ENCODE assay signal across 8 mouse cellular contexts in genomic region chr11:69366855-69367615, GRCm38 (mm10). TPM values are rescaled to one million over a fixed set of nuclear protein-coding genes. Genes with fewer than 3 reads are reported as not detected.
A peak's percentile ranks its signal among the peaks of the same experiment; 100 is the strongest.
DNase-seq lines count a peak whose midpoint lies in the region; ATAC-seq lines count a peak whose summit lies in the region.

No protein-coding gene starts in this region.

- no peak for ATAC-seq in kidney, embryonic 16.5 days (ENCODE audit: low FRiP score, low TSS enrichment)
- ATAC-seq in midbrain, embryonic 11.5 days (ENCODE audit: low FRiP score): no peak

- DNase-seq in cerebellum, postnatal 10 days: peak; percentile 39 to 55
- no peak for DNase-seq in cerebellum, adult 11-12 months
- peak; percentile 20 to 21 for DNase-seq in urinary bladder, postnatal 36 days (ENCODE audit: low spot score in 2 of 2)
- no peak for DNase-seq in urinary bladder, postnatal 10 days (ENCODE audit: low spot score)
- no peak for DNase-seq in heart, embryonic 10.5 days (ENCODE audit: low spot score)
- peak; percentile 96 for DNase-seq in midbrain, embryonic 11.5 days (ENCODE audit: low spot score, missing footprints)
- DNase-seq in thymus, postnatal 14 days: peak; percentile 56

- peaks cover 57% of the 10 kb centered on the region for H3K4me1 ChIP-seq in heart, embryonic 10.5 days
- H3K4me1 ChIP-seq in kidney, embryonic 16.5 days (ENCODE audit: insufficient read depth, low read length): peaks cover 59% of the 10 kb centered on the region
- H3K4me1 ChIP-seq in midbrain, embryonic 11.5 days (ENCODE audit: control insufficient read depth, insufficient read depth, low read length): peaks cover 50% of the 10 kb centered on the region

- H3K36me3 ChIP-seq in heart, embryonic 10.5 days: peaks cover 18% of the 10 kb centered on the region
- H3K36me3 ChIP-seq in kidney, embryonic 16.5 days (ENCODE audit: insufficient read depth, low read length): peaks cover 15% of the 10 kb centered on the region
- no peaks in the 10 kb centered on the region; the same call in 1 of the 2 replicates for H3K36me3 ChIP-seq in midbrain, embryonic 11.5 days (ENCODE audit: control insufficient read depth, insufficient read depth, low read length)

- H3K9ac ChIP-seq in kidney, embryonic 16.5 days (replicated peaks; ENCODE audit: low read length): peak overlapping the region; percentile 100
- peak overlapping the region; percentile 99 for H3K9ac ChIP-seq in midbrain, embryonic 11.5 days (ENCODE audit: low read length)

- WGBS in heart, embryonic 10.5 days: under 1% methylated on average over 22 of the region's 22 CpGs
- 0% methylated on average over 22 of the region's 22 CpGs for WGBS in kidney, embryonic 16.5 days
- under 1% methylated on average over 22 of the region's 22 CpGs for WGBS in midbrain, embryonic 11.5 days

- no peaks in the 10 kb centered on the region for H3K27me3 ChIP-seq in heart, embryonic 10.5 days (ENCODE audit: insufficient read depth, poor library complexity, severe bottlenecking)
- no peaks in the 10 kb centered on the region for H3K27me3 ChIP-seq in kidney, embryonic 16.5 days (ENCODE audit: insufficient read depth, low read length)
- H3K27me3 ChIP-seq in midbrain, embryonic 11.5 days (ENCODE audit: control insufficient read depth, insufficient read depth, low read length): no peaks in the 10 kb centered on the region

- no peaks in the 10 kb centered on the region for H3K9me3 ChIP-seq in heart, embryonic 10.5 days
- no peaks in the 10 kb centered on the region for H3K9me3 ChIP-seq in kidney, embryonic 16.5 days (ENCODE audit: low read length)
- no peaks in the 10 kb centered on the region for H3K9me3 ChIP-seq in midbrain, embryonic 11.5 days (ENCODE audit: control insufficient read depth, low read length)

- H3K4me2 ChIP-seq in kidney, embryonic 16.5 days (replicated peaks; ENCODE audit: low read depth, low read length): peak overlapping the region; percentile 76
- peak overlapping the region; percentile 94 for H3K4me2 ChIP-seq in midbrain, embryonic 11.5 days

- peak overlapping the region; percentile 100 for H3K27ac ChIP-seq in heart, embryonic 10.5 days
- peak overlapping the region; percentile 100 for H3K27ac ChIP-seq in kidney, embryonic 16.5 days (ENCODE audit: low read length)
- H3K27ac ChIP-seq in midbrain, embryonic 11.5 days (ENCODE audit: low read depth, low read length): peak overlapping the region; percentile 99

- peak overlapping the region; percentile 99 for H3K4me3 ChIP-seq in heart, embryonic 10.5 days
- H3K4me3 ChIP-seq in kidney, embryonic 16.5 days (ENCODE audit: low read length): peak overlapping the region; percentile 88
- peak overlapping the region; percentile 97 for H3K4me3 ChIP-seq in midbrain, embryonic 11.5 days (ENCODE audit: low read depth, low read length)

RNA-seq across cellular contexts. Expression of gene Chd3, which starts 2.2 kb away (rescaled TPM):
- polyA plus RNA-seq in heart, embryonic 10.5 days (2016; fragmentation: Nextera tagmentation; extraction: Ambion mirVana): 15.8 and 26.5 TPM in 2 replicates
- polyA plus RNA-seq in kidney, embryonic 16.5 days (2015; fragmentation: Nextera tagmentation; extraction: Ambion mirVana): 58.6 and 67.2 TPM in 2 replicates
- polyA plus RNA-seq in midbrain, embryonic 11.5 days (2014; fragmentation: Nextera tagmentation; extraction: Ambion mirVana): 38.2 and 39.4 TPM in 2 replicates

RNA-seq across cellular contexts. Expression of gene Rnf227, which starts 26.8 kb away (rescaled TPM):
- polyA plus RNA-seq in heart, embryonic 10.5 days (2016; fragmentation: Nextera tagmentation; extraction: Ambion mirVana): 6.4 and 9.8 TPM in 2 replicates
- polyA plus RNA-seq in kidney, embryonic 16.5 days (2015; fragmentation: Nextera tagmentation; extraction: Ambion mirVana): 16.4 and 17.8 TPM in 2 replicates
- polyA plus RNA-seq in midbrain, embryonic 11.5 days (2014; fragmentation: Nextera tagmentation; extraction: Ambion mirVana): 29.6 and 30.4 TPM in 2 replicates

RNA-seq across cellular contexts. Expression of gene Naa38, which starts 28.3 kb away (rescaled TPM):
- 158 and 165 TPM in 2 replicates for polyA plus RNA-seq in heart, embryonic 10.5 days (2016; fragmentation: Nextera tagmentation; extraction: Ambion mirVana)
- polyA plus RNA-seq in kidney, embryonic 16.5 days (2015; fragmentation: Nextera tagmentation; extraction: Ambion mirVana): 142 and 150 TPM in 2 replicates
- polyA plus RNA-seq in midbrain, embryonic 11.5 days (2014; fragmentation: Nextera tagmentation; extraction: Ambion mirVana): 120 and 130 TPM in 2 replicates

RNA-seq across cellular contexts. Expression of gene Cyb5d1, which starts 28.4 kb away (rescaled TPM):
- 27.4 and 31.8 TPM in 2 replicates for polyA plus RNA-seq in heart, embryonic 10.5 days (2016; fragmentation: Nextera tagmentation; extraction: Ambion mirVana)
- polyA plus RNA-seq in kidney, embryonic 16.5 days (2015; fragmentation: Nextera tagmentation; extraction: Ambion mirVana): 34.0 and 37.3 TPM in 2 replicates
- polyA plus RNA-seq in midbrain, embryonic 11.5 days (2014; fragmentation: Nextera tagmentation; extraction: Ambion mirVana): 44.6 and 50.5 TPM in 2 replicates

RNA-seq across cellular contexts. Expression of gene Tmem88, which starts 31.0 kb away (rescaled TPM):
- 38.9 and 52.5 TPM in 2 replicates for polyA plus RNA-seq in heart, embryonic 10.5 days (2016; fragmentation: Nextera tagmentation; extraction: Ambion mirVana)
- polyA plus RNA-seq in kidney, embryonic 16.5 days (2015; fragmentation: Nextera tagmentation; extraction: Ambion mirVana): 46.5 and 47.7 TPM in 2 replicates
- polyA plus RNA-seq in midbrain, embryonic 11.5 days (2014; fragmentation: Nextera tagmentation; extraction: Ambion mirVana): 11.9 and 13.1 TPM in 2 replicates

Comparison
In these comparisons a context has a peak if more than half of its experiments do, and no peak if none do; other contexts are left out.
1. DNase-seq: peak in cerebellum, postnatal 10 days (2 of 2), urinary bladder, postnatal 36 days (2 of 2), midbrain, embryonic 11.5 days (single experiment) and thymus, postnatal 14 days (single experiment); none in cerebellum, adult 11-12 months (single experiment), urinary bladder, postnatal 10 days (single experiment) and heart, embryonic 10.5 days (single experiment).
2. Peak in every context shown above with its lines, with median percentiles within 50 percentile points of each other: H3K27ac ChIP-seq and H3K4me3 ChIP-seq.